Mouse (Mus musculus) urinary bladder, postnatal 0 days (tissue): ENCODE results near the gene St3gal6. TPM values are rescaled to one million over a fixed set of nuclear protein-coding genes. Genes with fewer than 3 reads are reported as not detected.

Experiments
- polyA plus RNA-seq: library from polyadenylated mRNA; unstranded; fragments of >200 nt; fragmentation: Nextera tagmentation; extraction: Ambion mirVana; gene quantifications from 2 replicates; pipeline ENCODE4 v1.2.1, GENCODE M21; 2015

St3gal6 gene
- polyA plus RNA-seq: 4.8 and 5.0 TPM in 2 replicates

GRCm38 (mm10) chr16:58523972-58524850, at the start of gene St3gal6:
TSS of gene St3gal6 (minus strand) at chr16:58524243.

Other genes with a start within 250 kb of the St3gal6 start
- 6.6 and 8.4 TPM in 2 replicates for gene Dcbld2, start 115.8 kb downstream of the St3gal6 start, polyA plus RNA-seq
- gene Gm813, start 92.7 kb upstream of the St3gal6 start, polyA plus RNA-seq: not detected in 2 replicates
- not detected in 2 replicates for gene E330017A01Rik, start 114.5 kb upstream of the St3gal6 start, polyA plus RNA-seq
- 18.8 and 24.2 TPM in 2 replicates for gene Cpox, start 146.0 kb upstream of the St3gal6 start, polyA plus RNA-seq
- gene Gpr15, start 194.8 kb upstream of the St3gal6 start, polyA plus RNA-seq: not detected in 2 replicates
- gene Cldnd1, start 203.7 kb upstream of the St3gal6 start, polyA plus RNA-seq: 92.0 and 115 TPM in 2 replicates
- gene Olfr172, start 238.9 kb upstream of the St3gal6 start, polyA plus RNA-seq: not detected in 2 replicates